Mouse (Mus musculus): ENCODE data around the gene Zyg11b.

Zyg11b gene

DNA sequence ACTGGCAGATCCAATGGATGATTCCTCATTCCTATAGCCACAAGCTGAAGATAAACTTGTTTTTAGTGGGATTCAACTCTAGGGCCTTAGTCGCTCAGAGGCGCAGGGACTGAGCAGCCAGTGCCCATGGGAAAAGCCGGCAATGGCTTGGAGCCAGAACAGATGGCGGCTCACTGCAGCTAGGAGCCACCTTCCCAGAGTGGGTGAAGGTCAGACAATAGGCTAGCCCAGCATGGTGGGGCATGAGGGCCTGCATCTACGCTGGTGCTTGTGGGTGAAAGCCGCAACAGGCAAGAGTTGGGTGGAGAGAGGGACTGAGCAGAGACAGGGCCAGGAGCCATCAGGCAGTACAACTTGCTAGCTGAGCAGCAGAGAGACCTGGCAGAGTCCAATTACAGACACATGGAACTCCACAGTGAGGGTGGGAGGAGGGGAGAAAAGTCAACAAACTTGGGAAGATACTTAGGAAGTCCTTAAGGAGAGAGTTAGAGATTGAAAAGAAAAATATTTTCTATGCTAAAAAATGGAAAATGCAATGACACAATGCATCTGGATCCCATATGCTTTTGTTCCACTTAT lies 104.5 kb downstream of the Zyg11b start:
- peak in 1 of 2 experiments; percentile 50 for DNase-seq (ENCODE audit: inconsistent age in 2 of 2, low spot score in 1 of 2)

DNA sequence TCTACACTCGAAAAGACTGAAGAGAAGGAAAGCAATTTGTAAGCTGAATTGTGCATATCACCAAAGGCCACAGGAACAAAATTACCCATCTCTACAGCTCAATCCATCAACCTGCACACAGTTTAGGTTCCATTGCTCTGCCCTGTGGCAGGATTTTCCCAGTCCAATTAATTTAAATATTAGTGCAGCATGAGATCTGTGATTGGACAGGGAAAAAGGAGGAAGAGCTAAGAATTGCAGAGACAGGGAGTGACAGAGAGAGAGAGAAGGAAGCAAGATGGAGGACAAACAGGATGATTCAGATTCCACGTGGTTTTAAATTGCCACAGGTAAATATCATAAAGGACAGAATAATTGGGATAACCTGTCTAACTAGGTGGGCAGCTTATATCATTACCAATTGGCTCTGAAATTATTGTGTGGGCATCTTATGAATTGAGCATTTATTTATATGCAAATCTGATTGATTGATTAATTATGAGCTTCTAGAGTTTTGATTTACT lies 108.0 kb downstream of the Zyg11b start:
- no peak for DNase-seq (ENCODE audit: inconsistent age in 2 of 2, low spot score in 1 of 2)

DNA sequence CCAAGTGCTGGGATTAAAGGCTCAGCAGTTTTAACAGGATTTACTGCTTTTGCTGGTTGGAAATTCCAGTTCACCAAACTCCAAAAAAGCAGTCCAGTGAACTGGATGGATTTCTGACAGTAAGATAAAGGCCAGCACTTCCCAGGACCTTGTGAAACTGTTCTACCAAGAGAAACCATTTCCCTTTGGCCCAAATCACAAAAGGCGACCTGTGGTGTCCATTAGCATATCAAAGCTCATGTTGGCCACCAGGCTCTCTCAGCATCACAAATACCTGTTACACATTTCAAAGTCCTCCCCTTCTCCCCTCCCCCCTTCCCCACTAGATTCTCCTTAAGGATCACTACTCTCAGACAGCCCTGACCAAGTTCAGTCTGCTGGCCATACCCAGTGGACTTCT lies 118.6 kb downstream of the Zyg11b start:
- DNase-seq (ENCODE audit: inconsistent age in 2 of 2, low spot score in 1 of 2) = no peak

Data from adrenal gland, adult (tissue).